Mouse (Mus musculus): ENCODE results near the gene Gm16513. TPM values are rescaled to one million over a fixed set of nuclear protein-coding genes. Genes with fewer than 3 reads are reported as not detected.

Gene Gm16513
- polyA plus RNA-seq (2017; shearing (Covaris generic)): 2.2 TPM

DNA sequence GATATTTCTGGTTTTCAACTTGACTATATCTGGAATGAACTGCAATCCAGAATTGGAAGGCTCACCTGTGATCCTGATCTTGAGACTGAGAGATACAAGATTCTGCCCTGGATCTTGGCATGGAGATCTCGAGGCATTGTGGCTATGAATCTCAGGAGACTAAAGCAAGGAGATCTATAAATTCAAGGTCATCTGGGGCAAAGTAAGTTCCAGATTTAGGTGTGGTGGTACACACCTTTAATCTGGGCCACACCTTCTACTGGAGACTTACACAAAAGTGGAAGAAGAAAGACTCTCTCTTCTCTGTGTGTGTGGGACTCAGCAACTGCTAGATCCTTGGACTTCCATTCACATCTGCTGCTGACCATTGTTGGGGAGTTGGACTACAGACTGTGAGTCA lies at the start of gene Gm16513:
Gm16513 (plus strand) TSS at position 301 of the 400 bp plus-strand sequence.

Other genes with a start within 250 kb of the Gm16513 start
- not detected for gene Gm6367, start 194.0 kb upstream of the Gm16513 start, polyA plus RNA-seq (2017; shearing (Covaris generic))
- not detected for gene Gm7942, start 75.7 kb upstream of the Gm16513 start, polyA plus RNA-seq (2017; shearing (Covaris generic))
- not detected for gene Gm10424, start 90.1 kb downstream of the Gm16513 start, polyA plus RNA-seq (2017; shearing (Covaris generic))
- gene Gm3259, start 123.3 kb downstream of the Gm16513 start, polyA plus RNA-seq (2017; shearing (Covaris generic)): not detected

Measured in effector memory CD4-positive, alpha-beta T cell, adult 7 months (primary cell).